Mouse (Mus musculus) lung, postnatal 0 days (tissue): ENCODE results near the gene 4931417E11Rik. TPM values are rescaled to one million over a fixed set of nuclear protein-coding genes. Genes with fewer than 3 reads are reported as not detected.

Experiments used
- ATAC-seq: fragments of 200-750 bp; cut with Nextera tagmentation; 2 replicates; pipeline ENCODE4 v1.8.0; 2017; ENCODE audit warnings: moderate library complexity
- DNase-seq: peaks from one replicate; pipeline ENCODE4 v3.0.0-alpha.2; 2016; ENCODE audit warnings: low spot score
- H3K27ac ChIP-seq: fragments of 300-500 bp; sonication (generic); 2 replicates; pipeline ENCODE4 v1.5.1; 2014; ENCODE audit warnings: antibody characterized with exemption, mild to moderate bottlenecking, low read length, mixed read lengths
- H3K27me3 ChIP-seq: fragments of 300-500 bp; sonication (generic); replicated peaks from 2 replicates; pipeline ENCODE4 v1.6.1; 2014; ENCODE audit warnings: low read length, mixed read lengths; ENCODE audit not compliant: insufficient read depth
- H3K36me3 ChIP-seq: fragments of 300-500 bp; sonication (generic); 2 replicates; pipeline ENCODE4 v1.6.1; 2014; ENCODE audit warnings: low read length, mixed read lengths; ENCODE audit not compliant: insufficient read depth
- H3K4me1 ChIP-seq: fragments of 300-500 bp; sonication (generic); 2 replicates; pipeline ENCODE4 v1.6.1; 2014; ENCODE audit warnings: antibody characterized with exemption, low read depth, low read length, mixed read lengths; ENCODE audit not compliant: insufficient read depth
- H3K4me2 ChIP-seq: fragments of 300-500 bp; sonication (generic); replicated peaks from 2 replicates; pipeline ENCODE4 v1.6.1; 2014; ENCODE audit warnings: low read depth, mild to moderate bottlenecking, low read length, moderate library complexity, mixed read lengths
- H3K4me3 ChIP-seq: fragments of 300-500 bp; sonication (generic); 2 replicates; pipeline ENCODE4 v1.5.1; 2014; ENCODE audit warnings: low read depth, low read length
- H3K9ac ChIP-seq: fragments of 300-500 bp; sonication (generic); replicated peaks from 2 replicates; pipeline ENCODE4 v1.6.1; 2014; ENCODE audit warnings: low read depth, mild to moderate bottlenecking
- H3K9me3 ChIP-seq: fragments of 300-500 bp; sonication (generic); 2 replicates; pipeline ENCODE4 v1.6.1; 2016; ENCODE audit warnings: low read length, mixed read lengths
- CTCF ChIP-seq: IDR thresholded peaks from 2 replicates; pipeline ENCODE4 v1.5.1; 2016; ENCODE audit warnings: antibody characterized with exemption, mild to moderate bottlenecking
- EP300 ChIP-seq: IDR thresholded peaks from 2 replicates; pipeline ENCODE4 v1.6.1; 2016; ENCODE audit warnings: antibody characterized with exemption, mild to moderate bottlenecking, control low read depth
- WGBS: fragments of 180-500 bp; shearing (Covaris S2); extraction: QIAGEN DNeasy Blood & Tissue Kit; methylation state at CpG from one replicate; pipeline ENCODE4 v1.1.7; 2014; 5-methylcytosine and 5-hydroxymethylcytosine counted together
- polyA plus RNA-seq: library from polyadenylated mRNA; unstranded; fragments of >200 nt; fragmentation: Nextera tagmentation; extraction: Ambion mirVana; gene quantifications from 2 replicates; pipeline ENCODE4 v1.2.1, GENCODE M21; 2015

4931417E11Rik gene
- polyA plus RNA-seq, 1 experiment from 2014 or later, result not detected

DNA sequence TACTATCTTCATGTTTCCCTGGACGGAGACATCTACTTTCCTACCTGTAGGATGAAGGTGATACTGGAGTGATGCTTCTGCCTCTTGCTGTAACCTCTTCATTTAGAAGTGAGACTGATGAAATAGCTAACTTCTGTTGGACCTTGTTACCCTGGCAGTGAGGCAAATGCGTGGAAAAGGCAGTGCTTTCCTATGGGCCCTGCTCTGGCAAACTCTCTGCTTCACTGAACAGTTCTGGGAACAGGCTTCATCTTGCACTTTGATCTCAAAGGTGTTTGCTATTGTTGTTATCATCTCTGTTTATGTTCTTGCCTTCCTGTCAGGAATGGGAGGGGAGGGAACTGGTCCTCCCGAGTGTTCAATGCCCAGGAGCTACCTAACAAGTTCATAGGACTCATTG lies 3.4 kb downstream of the 4931417E11Rik start:
- no peak for DNase-seq
- Histone ChIP-seq H3K27me3 (no peaks in the 10 kb centered on the region), H3K9ac (no peak overlapping the region), H3K4me3 (no peak overlapping the region), H3K27ac (no peak overlapping the region), H3K9me3 (no peaks in the 10 kb centered on the region), H3K4me1 (no peaks in the 10 kb centered on the region), H3K4me2 (no peak overlapping the region), H3K36me3 (no peaks in the 10 kb centered on the region)
- 39% methylated on average over 3 of the region's 3 CpGs for WGBS
- no peak for ATAC-seq
- TF ChIP-seq CTCF, result no peak
- TF ChIP-seq EP300, result no peak

DNA sequence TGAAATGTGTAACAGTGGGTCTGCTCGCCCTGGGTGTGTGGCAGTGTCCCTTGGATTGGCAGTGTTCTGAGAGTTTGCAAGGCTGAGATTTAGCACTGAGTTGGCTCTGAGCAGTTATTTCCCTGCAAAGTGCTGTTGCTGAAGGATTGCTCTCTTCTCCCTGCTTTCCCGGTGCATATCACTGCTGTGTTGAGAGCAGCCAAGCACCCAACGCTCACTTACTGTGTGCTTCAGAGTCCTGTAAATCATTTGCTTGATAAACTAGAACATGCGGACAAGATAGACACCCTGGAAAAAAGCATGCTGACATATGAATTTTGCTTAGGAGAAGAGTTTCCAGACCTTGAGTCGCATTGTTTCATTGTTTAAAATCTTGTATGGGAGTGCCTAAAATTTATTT lies 6.9 kb downstream of the 4931417E11Rik start:
- WGBS, result 57% methylated on average over 5 of the region's 5 CpGs

DNA sequence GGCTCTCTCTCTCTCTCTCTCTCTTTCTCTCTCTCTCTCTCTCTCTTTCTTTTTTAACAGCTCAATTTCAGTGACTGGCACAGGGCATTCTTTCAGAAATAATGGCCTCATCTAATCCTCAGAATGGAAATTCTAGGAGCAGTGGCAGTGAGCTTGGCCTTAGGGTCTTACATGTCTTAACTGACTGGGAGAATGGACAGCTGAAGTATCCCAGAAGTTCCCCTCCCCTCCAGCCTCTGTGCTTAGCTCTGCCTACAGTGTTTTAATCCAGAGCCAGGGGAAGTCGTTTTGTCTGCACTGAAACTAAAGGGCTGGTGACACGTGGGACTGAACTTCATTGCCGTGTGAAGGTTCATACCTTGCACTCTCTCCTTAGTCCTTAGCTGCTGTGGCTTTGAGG lies 35.6 kb downstream of the 4931417E11Rik start:
- Histone ChIP-seq H3K4me1 (no peaks in the 10 kb centered on the region), H3K27me3 (no peaks in the 10 kb centered on the region), H3K4me2 (no peak overlapping the region), H3K9me3 (no peaks in the 10 kb centered on the region), H3K9ac (no peak overlapping the region), H3K36me3 (no peaks in the 10 kb centered on the region), H3K4me3 (no peak overlapping the region), H3K27ac (no peak overlapping the region)
- no peak for ATAC-seq
- WGBS, result 22% methylated on average over 3 of the region's 3 CpGs
- TF ChIP-seq CTCF, result no peak
- no peak for TF ChIP-seq EP300
- DNase-seq, result no peak

More for the DNA sequence above, 6.9 kb downstream of the 4931417E11Rik start:
- Histone ChIP-seq H3K4me1 (no peaks in the 10 kb centered on the region), H3K4me2 (no peak overlapping the region), H3K4me3 (no peak overlapping the region), H3K9me3 (no peaks in the 10 kb centered on the region), H3K27me3 (no peaks in the 10 kb centered on the region), H3K9ac (no peak overlapping the region), H3K27ac (no peak overlapping the region), H3K36me3 (no peaks in the 10 kb centered on the region)
- ATAC-seq (no peak), DNase-seq (no peak)
- TF ChIP-seq CTCF (no peak), EP300 (no peak)

DNA sequence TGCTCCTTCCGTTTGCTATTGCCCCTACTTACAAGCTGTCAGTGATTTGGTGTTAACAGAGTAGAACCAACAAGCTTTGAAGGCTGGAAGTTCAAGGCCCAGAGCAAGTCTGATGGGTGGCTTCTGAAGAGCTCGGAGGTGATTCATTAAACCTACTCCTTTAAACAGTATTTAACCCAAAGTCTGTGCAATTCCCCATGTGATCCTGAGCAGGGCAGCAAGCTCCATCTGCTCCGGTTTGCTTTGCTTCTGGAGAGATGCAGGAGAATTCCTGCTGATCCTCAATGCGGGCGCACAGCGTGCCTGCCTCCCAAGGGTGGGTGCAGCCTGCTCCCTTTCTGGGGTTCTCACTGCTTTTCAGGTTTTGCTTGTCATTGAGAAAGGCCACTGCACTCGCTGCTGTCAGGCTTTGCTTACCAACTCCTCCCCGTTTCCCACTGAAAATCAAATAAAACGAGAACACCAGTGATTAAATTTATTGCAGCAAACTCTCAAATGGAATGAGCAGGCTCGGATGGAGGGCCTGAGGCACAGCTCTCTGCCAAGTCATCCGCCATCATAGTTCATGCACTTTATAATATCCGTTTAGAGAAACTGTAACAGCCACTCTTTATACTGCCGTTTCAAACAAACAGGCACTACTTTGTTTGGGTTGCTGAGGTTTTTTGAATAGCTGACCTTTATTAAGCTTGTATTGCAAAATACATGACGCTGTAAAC lies 40.7 kb downstream of the 4931417E11Rik start:
- H3K9me3 ChIP-seq, result no peaks in the 10 kb centered on the region
- H3K4me3 ChIP-seq, result no peak overlapping the region
- H3K4me2 ChIP-seq, result no peak overlapping the region
- H3K9ac ChIP-seq, result no peak overlapping the region
- no peaks in the 10 kb centered on the region for H3K36me3 ChIP-seq
- H3K27ac ChIP-seq, result no peak overlapping the region
- ATAC-seq (no peak), DNase-seq (no peak)
- no peaks in the 10 kb centered on the region for H3K27me3 ChIP-seq
- 21% methylated on average over 14 of the region's 14 CpGs for WGBS
- TF ChIP-seq CTCF (no peak), EP300 (no peak)
- no peaks in the 10 kb centered on the region for H3K4me1 ChIP-seq

GRCm38 (mm10) chr6:73427273-73427812 lies 42.1 kb downstream of the 4931417E11Rik start:
- WGBS, result 3% methylated on average over 1 of the region's 1 CpGs
- DNase-seq, result no peak
- Histone ChIP-seq H3K4me1 (no peaks in the 10 kb centered on the region), H3K27me3 (no peaks in the 10 kb centered on the region), H3K36me3 (no peaks in the 10 kb centered on the region), H3K9me3 (no peaks in the 10 kb centered on the region), H3K9ac (no peak overlapping the region), H3K4me3 (no peak overlapping the region), H3K4me2 (no peak overlapping the region), H3K27ac (no peak overlapping the region)
- ATAC-seq, result no peak
- no peak for TF ChIP-seq EP300
- no peak for TF ChIP-seq CTCF

Other genes with a start within 250 kb of the 4931417E11Rik start
- 0.95 and 1.0 TPM in 2 replicates for gene Dnah6, start 248.0 kb downstream of the 4931417E11Rik start, polyA plus RNA-seq
- 126 and 140 TPM in 2 replicates for gene Suclg1, start 221.3 kb downstream of the 4931417E11Rik start, polyA plus RNA-seq